ENCODE assay signal across 27 mouse cellular contexts in the genomic region with DNA sequence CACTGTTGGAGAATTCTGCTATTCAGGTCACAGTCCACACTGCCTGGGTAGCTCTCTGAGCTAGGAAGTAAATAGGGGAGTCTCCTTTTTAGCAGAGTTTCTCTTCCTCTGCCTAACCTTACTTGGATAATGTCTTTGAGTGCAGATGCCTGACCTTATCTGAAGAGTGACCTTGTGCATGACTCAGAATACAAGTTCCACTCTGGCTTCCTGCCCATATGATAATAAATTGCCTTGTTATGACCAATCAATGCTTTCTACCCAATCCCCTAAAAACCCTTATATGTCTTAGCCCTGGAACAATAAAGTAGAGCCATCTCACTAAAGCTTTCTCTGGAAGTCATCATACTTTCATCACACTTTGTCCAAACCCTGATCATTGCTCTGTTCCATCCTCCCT.
"Had no signal": no experiment of that assay in that cellular context is flagged by ENCODE, and none has a peak within 500 bp of the region (broad histone marks: within the 10 kb centered on the region; RNA-seq: fewer than 3 reads in every experiment).

No protein-coding gene starts in this region.

- H3K9me3 ChIP-seq: heart, embryonic 10.5 days; heart, embryonic 12.5 days; hindbrain, embryonic 10.5 days; hindbrain, embryonic 12.5 days; intestine, embryonic 15.5 days; limb, embryonic 13.5 days; limb, embryonic 15.5 days; liver, embryonic 12.5 days had no signal

- H3K4me3 ChIP-seq: gastrocnemius, adult 2 months; heart, embryonic 10.5 days; heart, embryonic 12.5 days; hindbrain, embryonic 10.5 days; hindbrain, embryonic 12.5 days; intestine, embryonic 15.5 days; limb, embryonic 13.5 days; limb, embryonic 15.5 days; liver, embryonic 12.5 days had no signal

- H3K9ac ChIP-seq: heart, embryonic 12.5 days; hindbrain, embryonic 12.5 days; hindbrain, embryonic 14.5 days; intestine, embryonic 15.5 days; limb, embryonic 13.5 days; limb, embryonic 15.5 days; liver, embryonic 12.5 days; liver, embryonic 14.5 days had no signal

- ATAC-seq: hindbrain, embryonic 16.5 days; inflammation-experienced regulatory T-cells, adult 6 months; intestine, embryonic 15.5 days; intestine, postnatal 0 days; liver, embryonic 12.5 days had no signal

- H3K36me3 ChIP-seq: heart, embryonic 10.5 days; heart, embryonic 12.5 days; hindbrain, embryonic 10.5 days; hindbrain, embryonic 12.5 days; intestine, embryonic 15.5 days; limb, embryonic 13.5 days; limb, embryonic 15.5 days; liver, embryonic 12.5 days had no signal

- H3K4me2 ChIP-seq: heart, embryonic 12.5 days; hindbrain, embryonic 12.5 days; hindbrain, embryonic 14.5 days; intestine, embryonic 15.5 days; limb, embryonic 13.5 days; limb, embryonic 15.5 days; liver, embryonic 12.5 days had no signal

- H3K27me3 ChIP-seq: heart, embryonic 12.5 days; hindbrain, embryonic 12.5 days; intestine, embryonic 15.5 days; limb, embryonic 13.5 days; limb, embryonic 15.5 days; liver, embryonic 12.5 days had no signal

- H3K4me1 ChIP-seq: heart, embryonic 10.5 days; heart, embryonic 12.5 days; hindbrain, embryonic 10.5 days; hindbrain, embryonic 12.5 days; intestine, embryonic 15.5 days; limb, embryonic 15.5 days; liver, embryonic 12.5 days had no signal

- H3K27ac ChIP-seq: gastrocnemius, adult 2 months; heart, embryonic 10.5 days; hindbrain, embryonic 10.5 days; hindbrain, embryonic 12.5 days; hindbrain, embryonic 14.5 days; intestine, embryonic 15.5 days; limb, embryonic 13.5 days; limb, embryonic 15.5 days; liver, embryonic 12.5 days; liver, embryonic 14.5 days had no signal

- DNase-seq: gastrocnemius, adult 2 months; gastrocnemius, postnatal 10 days; gastrocnemius, postnatal 25 days; heart, adult 18-20 months; heart, postnatal 10 days; heart, postnatal 4 days; kidney, adult 18-20 months; kidney, adult 8-10 months; kidney, postnatal 10 days; kidney, postnatal 25 days; kidney, postnatal 4 days; layer of hippocampus, adult 9-11 months; layer of hippocampus, postnatal 36 days; left cerebral cortex, postnatal 4 days had no signal
